Mouse (Mus musculus): ENCODE data around the gene Mgmt. TPM values are rescaled to one million over a fixed set of nuclear protein-coding genes. Genes with fewer than 3 reads are reported as not detected.
A peak's percentile ranks its signal among the peaks of the same experiment; 100 is the strongest.

Mgmt gene
- total and polyA plus RNA-seq, 2 experiments from 2014 or later, result 5.4 to 6.4 TPM

- no peak for ATAC-seq (ENCODE audit: insufficient read depth, low read depth)
- WGBS, result 61% methylated on average over 6 of the region's 6 CpGs
These were observed 27.8 kb downstream of the Mgmt start for GRCm38 (mm10) chr7:136922230-136922629.

GRCm38 (mm10) chr7:136924610-136925260 lies 30.3 kb downstream of the Mgmt start:
- Histone ChIP-seq H3K9me3 (replicated peaks; ENCODE audit: control insufficient read depth, low read length) (0 out of 2 replicates have a peak, but pooled peaks cover 5% of the 10 kb centered on the region), H3K4me2 (ENCODE audit: low read depth, low read length) (peak overlapping the region; percentile 35; the same call in 1 of the 2 replicates), H3K4me1 (ENCODE audit: control insufficient read depth, insufficient read depth) (0 out of 2 replicates have a peak, but pooled peaks cover 7% of the 10 kb centered on the region), H3K36me3 (replicated peaks; ENCODE audit: control insufficient read depth, insufficient read depth, low read length) (no peaks in the 10 kb centered on the region), H3K27me3 (ENCODE audit: control insufficient read depth, insufficient read depth, low read length) (no peaks in the 10 kb centered on the region), H3K9ac (replicated peaks; ENCODE audit: low read depth, low read length) (no peak overlapping the region), H3K4me3 (ENCODE audit: low read depth, low read length) (no peak overlapping the region), H3K27ac (ENCODE audit: low read depth) (no peak overlapping the region)
- TF ChIP-seq EP300 (IDR thresholded peaks at IDR 0.05; ENCODE audit: low read depth) (no peak), CTCF (IDR thresholded peaks at IDR 0.05; ENCODE audit: low read depth) (0 out of 2 replicates have a peak, but pooled peaks have one; percentile 10)
- WGBS, result 25% methylated on average over 18 of the region's 18 CpGs
- DNase-seq (ENCODE audit: low spot score), result peak; percentile 30
- ATAC-seq (ENCODE audit: insufficient read depth, low read depth), result peak; percentile 57; the same call in 1 of the 2 replicates

More at GRCm38 (mm10) chr7:136922230-136922629, 27.8 kb downstream of the Mgmt start:
- no peaks in the 10 kb centered on the region for H3K36me3 ChIP-seq (replicated peaks; ENCODE audit: control insufficient read depth, insufficient read depth, low read length)
- TF ChIP-seq CTCF (IDR thresholded peaks at IDR 0.05; ENCODE audit: low read depth) (no peak), EP300 (IDR thresholded peaks at IDR 0.05; ENCODE audit: low read depth) (no peak)
- no peak overlapping the region for H3K4me3 ChIP-seq (ENCODE audit: low read depth, low read length)
- H3K27me3 ChIP-seq (ENCODE audit: control insufficient read depth, insufficient read depth, low read length), result no peaks in the 10 kb centered on the region
- no peak overlapping the region for H3K4me2 ChIP-seq (ENCODE audit: low read depth, low read length)
- 0 out of 2 replicates have a peak, but pooled peaks cover 5% of the 10 kb centered on the region for H3K9me3 ChIP-seq (replicated peaks; ENCODE audit: control insufficient read depth, low read length)
- H3K4me1 ChIP-seq (ENCODE audit: control insufficient read depth, insufficient read depth), result 0 out of 2 replicates have a peak, but pooled peaks cover 6% of the 10 kb centered on the region
- H3K9ac ChIP-seq (replicated peaks; ENCODE audit: low read depth, low read length), result no peak overlapping the region
- no peak for DNase-seq (ENCODE audit: low spot score)
- no peak overlapping the region for H3K27ac ChIP-seq (ENCODE audit: low read depth)

GRCm38 (mm10) chr7:136926178-136926577 lies 31.8 kb downstream of the Mgmt start:
- no peak for ATAC-seq (ENCODE audit: insufficient read depth, low read depth)
- H3K4me2 ChIP-seq (ENCODE audit: low read depth, low read length), result no peak overlapping the region
- H3K27me3 ChIP-seq (ENCODE audit: control insufficient read depth, insufficient read depth, low read length), result no peaks in the 10 kb centered on the region
- H3K36me3 ChIP-seq (replicated peaks; ENCODE audit: control insufficient read depth, insufficient read depth, low read length), result no peaks in the 10 kb centered on the region
- DNase-seq (ENCODE audit: low spot score), result no peak
- 0 out of 2 replicates have a peak, but pooled peaks cover 5% of the 10 kb centered on the region for H3K9me3 ChIP-seq (replicated peaks; ENCODE audit: control insufficient read depth, low read length)
- peaks cover 16% of the 10 kb centered on the region; the same call in 1 of the 2 replicates for H3K4me1 ChIP-seq (ENCODE audit: control insufficient read depth, insufficient read depth)
- WGBS, result 89% methylated on average over 9 of the region's 9 CpGs
- no peak overlapping the region for H3K4me3 ChIP-seq (ENCODE audit: low read depth, low read length)
- TF ChIP-seq EP300 (IDR thresholded peaks at IDR 0.05; ENCODE audit: low read depth) (no peak), CTCF (IDR thresholded peaks at IDR 0.05; ENCODE audit: low read depth) (no peak)
- H3K27ac ChIP-seq (ENCODE audit: low read depth), result no peak overlapping the region
- no peak overlapping the region for H3K9ac ChIP-seq (replicated peaks; ENCODE audit: low read depth, low read length)

- 82% methylated on average over 3 of the region's 3 CpGs for WGBS
- DNase-seq (ENCODE audit: low spot score), result no peak
- no peaks in the 10 kb centered on the region for H3K36me3 ChIP-seq (replicated peaks; ENCODE audit: control insufficient read depth, insufficient read depth, low read length)
- no peaks in the 10 kb centered on the region for H3K9me3 ChIP-seq (replicated peaks; ENCODE audit: control insufficient read depth, low read length)
- H3K4me2 ChIP-seq (ENCODE audit: low read depth, low read length), result no peak overlapping the region
- no peak overlapping the region for H3K4me3 ChIP-seq (ENCODE audit: low read depth, low read length)
- TF ChIP-seq EP300 (IDR thresholded peaks at IDR 0.05; ENCODE audit: low read depth) (no peak), CTCF (IDR thresholded peaks at IDR 0.05; ENCODE audit: low read depth) (no peak)
- H3K4me1 ChIP-seq (ENCODE audit: control insufficient read depth, insufficient read depth), result peaks cover 10% of the 10 kb centered on the region; the same call in 1 of the 2 replicates
- H3K27ac ChIP-seq (ENCODE audit: low read depth), result no peak overlapping the region
- peak; percentile 24; the same call in 1 of the 2 replicates for ATAC-seq (ENCODE audit: insufficient read depth, low read depth)
- H3K9ac ChIP-seq (replicated peaks; ENCODE audit: low read depth, low read length), result no peak overlapping the region
- no peaks in the 10 kb centered on the region for H3K27me3 ChIP-seq (ENCODE audit: control insufficient read depth, insufficient read depth, low read length)
These were observed 36.0 kb downstream of the Mgmt start for GRCm38 (mm10) chr7:136930451-136930850.

- Histone ChIP-seq H3K27me3 (ENCODE audit: control insufficient read depth, insufficient read depth, low read length) (no peaks in the 10 kb centered on the region), H3K9ac (replicated peaks; ENCODE audit: low read depth, low read length) (no peak overlapping the region), H3K4me1 (ENCODE audit: control insufficient read depth, insufficient read depth) (peaks cover 10% of the 10 kb centered on the region; the same call in 1 of the 2 replicates), H3K36me3 (replicated peaks; ENCODE audit: control insufficient read depth, insufficient read depth, low read length) (no peaks in the 10 kb centered on the region), H3K9me3 (replicated peaks; ENCODE audit: control insufficient read depth, low read length) (0 out of 2 replicates have a peak, but pooled peaks cover 6% of the 10 kb centered on the region), H3K4me3 (ENCODE audit: low read depth, low read length) (no peak overlapping the region), H3K27ac (ENCODE audit: low read depth) (no peak overlapping the region), H3K4me2 (ENCODE audit: low read depth, low read length) (no peak overlapping the region)
- 85% methylated on average over 3 of the region's 3 CpGs for WGBS
- DNase-seq (ENCODE audit: low spot score) (no peak), ATAC-seq (ENCODE audit: insufficient read depth, low read depth) (no peak)
- no peak for TF ChIP-seq CTCF (IDR thresholded peaks at IDR 0.05; ENCODE audit: low read depth)
- TF ChIP-seq EP300 (IDR thresholded peaks at IDR 0.05; ENCODE audit: low read depth), result no peak
These were observed 39.0 kb downstream of the Mgmt start for GRCm38 (mm10) chr7:136933367-136933766.

Measured in heart, postnatal 0 days (tissue).